Mouse (Mus musculus): ENCODE data around the gene Fam172a. TPM values are rescaled to one million over a fixed set of nuclear protein-coding genes. Genes with fewer than 3 reads are reported as not detected.
A peak's percentile ranks its signal among the peaks of the same experiment; 100 is the strongest.

The Fam172a gene
- polyA plus RNA-seq, 1 experiment from 2014 or later: 29.6 TPM

DNA sequence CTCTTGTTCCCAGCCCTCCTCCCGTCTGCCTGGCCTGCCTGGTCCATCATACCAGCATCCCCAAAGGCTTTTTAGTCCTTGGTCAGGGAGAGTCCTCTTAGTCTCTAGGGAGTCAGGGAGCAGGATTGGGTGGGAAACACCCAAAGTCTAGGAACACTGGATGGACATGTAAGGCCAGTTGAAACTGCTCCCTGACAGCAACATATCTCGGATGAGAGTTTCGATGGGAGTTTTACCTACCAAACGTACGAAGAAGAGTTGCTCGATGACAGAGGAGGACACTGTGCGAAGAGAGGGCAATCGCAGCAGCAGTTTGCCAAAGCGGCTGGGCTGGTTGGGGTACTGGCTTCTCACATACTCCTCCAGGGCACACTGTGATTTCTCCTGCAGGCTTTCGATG is 487.8 kb downstream of the Fam172a start:
- no peaks in the 10 kb centered on the region for H3K9me3 ChIP-seq
- peak overlapping the region; percentile 100 for H3K27ac ChIP-seq
- H3K36me3 ChIP-seq (replicated peaks): peaks cover 78% of the 10 kb centered on the region
- H3K4me1 ChIP-seq: peaks cover 85% of the 10 kb centered on the region
- peak overlapping the region; percentile 96 for H3K4me3 ChIP-seq
- DNase-seq (ENCODE audit: extremely low spot score, low spot score): peak; percentile 23
- H3K27me3 ChIP-seq (ENCODE audit: poor library complexity, severe bottlenecking): peaks cover 99% of the 10 kb centered on the region
- WGBS: 28% methylated on average over 10 of the region's 10 CpGs

GRCm38 (mm10) chr13:78193211-78193610 is 491.4 kb downstream of the Fam172a start:
- H3K4me1 ChIP-seq: peaks cover 61% of the 10 kb centered on the region
- 12% methylated on average over 4 of the region's 4 CpGs for WGBS
- peaks cover 79% of the 10 kb centered on the region for H3K36me3 ChIP-seq (replicated peaks)
- H3K9me3 ChIP-seq: no peaks in the 10 kb centered on the region
- H3K4me3 ChIP-seq: peak overlapping the region; percentile 96
- H3K27me3 ChIP-seq (ENCODE audit: poor library complexity, severe bottlenecking): peaks cover 83% of the 10 kb centered on the region
- DNase-seq (ENCODE audit: extremely low spot score, low spot score): peak; percentile 19
- peak overlapping the region; percentile 100 for H3K27ac ChIP-seq

DNA sequence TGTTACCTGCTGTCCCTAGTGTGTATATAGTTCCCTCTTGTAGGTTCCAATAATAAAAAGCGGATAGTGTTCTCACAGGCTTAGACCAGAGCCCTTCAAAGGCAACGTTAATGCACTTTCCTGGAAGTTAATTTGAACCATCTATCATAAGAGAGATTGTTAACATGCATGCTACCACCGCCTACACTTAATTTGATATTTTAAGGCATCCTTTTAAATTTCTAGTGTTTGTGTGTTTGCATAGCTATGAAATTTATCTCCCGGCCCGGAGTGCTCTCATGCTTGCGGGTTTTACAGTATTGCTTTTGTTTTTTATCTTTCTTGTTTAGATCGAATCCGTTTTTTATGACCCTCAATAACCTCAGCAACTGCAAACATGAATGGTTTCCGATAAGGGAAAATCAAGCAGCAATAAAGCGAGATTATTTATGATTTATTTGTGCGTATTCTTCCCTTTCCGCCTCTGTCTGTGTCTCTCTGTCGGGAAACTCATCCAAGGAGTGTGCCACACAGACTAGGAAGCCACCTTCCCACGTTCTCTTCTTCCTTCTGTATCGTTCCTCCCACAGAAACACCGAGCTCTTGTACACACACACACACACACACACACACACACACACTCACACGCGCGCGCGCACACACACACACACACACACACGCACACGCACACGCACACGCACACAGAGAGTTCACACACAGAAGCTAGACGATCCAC is 492.5 kb downstream of the Fam172a start:
- Histone ChIP-seq H3K4me3 (peak overlapping the region; percentile 96), H3K9me3 (no peaks in the 10 kb centered on the region), H3K27me3 (ENCODE audit: poor library complexity, severe bottlenecking) (peaks cover 72% of the 10 kb centered on the region), H3K4me1 (peaks cover 62% of the 10 kb centered on the region), H3K36me3 (replicated peaks) (peaks cover 72% of the 10 kb centered on the region), H3K27ac (peak overlapping the region; percentile 100)
- WGBS: 4% methylated on average over 25 of the region's 26 CpGs
- DNase-seq (ENCODE audit: extremely low spot score, low spot score): no peak

DNA sequence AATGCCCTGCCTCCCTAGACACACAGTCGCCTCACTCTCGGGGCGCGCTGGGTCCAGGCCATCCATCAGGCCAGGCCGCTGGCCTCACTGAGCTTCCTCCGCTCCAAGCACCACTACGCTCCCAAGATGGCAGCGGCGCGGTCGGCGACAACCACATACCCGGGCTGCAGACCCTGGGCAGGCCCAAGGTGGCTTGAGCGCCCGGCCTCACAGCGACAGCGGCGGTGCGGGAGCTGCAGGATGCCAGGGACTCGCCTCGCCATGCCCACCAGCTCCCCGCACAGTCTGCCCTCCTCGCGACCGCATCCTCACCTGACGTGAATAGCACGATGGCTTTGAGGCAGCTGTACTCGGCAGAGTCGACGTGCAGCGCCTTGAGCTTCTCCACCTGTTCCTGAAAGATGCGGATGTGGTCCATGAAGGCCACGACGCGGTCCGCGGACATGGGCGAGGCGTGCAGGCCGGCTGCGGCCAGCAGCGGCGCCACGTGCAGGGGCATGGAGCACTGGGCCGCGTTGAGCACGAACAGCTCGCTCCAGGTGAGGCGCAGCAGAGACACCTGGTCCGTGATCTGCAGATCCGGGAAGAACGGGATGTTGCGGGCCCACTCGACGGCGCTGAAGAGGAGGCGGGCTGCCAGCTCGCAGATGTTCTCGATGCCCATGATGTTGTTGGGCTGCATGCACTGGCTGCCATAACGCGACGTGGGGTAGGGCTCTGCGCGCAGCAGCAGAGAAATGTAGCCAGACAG is 493.2 kb downstream of the Fam172a start:
- DNase-seq (ENCODE audit: extremely low spot score, low spot score): peak; percentile 53
- peak overlapping the region; percentile 96 for H3K4me3 ChIP-seq
- H3K27ac ChIP-seq: peak overlapping the region; percentile 100
- whole genome bisulfite sequencing: 1% methylated on average over 64 of the region's 64 CpGs
- peaks cover 66% of the 10 kb centered on the region for H3K27me3 ChIP-seq (ENCODE audit: poor library complexity, severe bottlenecking)
- H3K9me3 ChIP-seq: no peaks in the 10 kb centered on the region
- H3K36me3 ChIP-seq (replicated peaks): peaks cover 64% of the 10 kb centered on the region
- H3K4me1 ChIP-seq: peaks cover 55% of the 10 kb centered on the region

DNA sequence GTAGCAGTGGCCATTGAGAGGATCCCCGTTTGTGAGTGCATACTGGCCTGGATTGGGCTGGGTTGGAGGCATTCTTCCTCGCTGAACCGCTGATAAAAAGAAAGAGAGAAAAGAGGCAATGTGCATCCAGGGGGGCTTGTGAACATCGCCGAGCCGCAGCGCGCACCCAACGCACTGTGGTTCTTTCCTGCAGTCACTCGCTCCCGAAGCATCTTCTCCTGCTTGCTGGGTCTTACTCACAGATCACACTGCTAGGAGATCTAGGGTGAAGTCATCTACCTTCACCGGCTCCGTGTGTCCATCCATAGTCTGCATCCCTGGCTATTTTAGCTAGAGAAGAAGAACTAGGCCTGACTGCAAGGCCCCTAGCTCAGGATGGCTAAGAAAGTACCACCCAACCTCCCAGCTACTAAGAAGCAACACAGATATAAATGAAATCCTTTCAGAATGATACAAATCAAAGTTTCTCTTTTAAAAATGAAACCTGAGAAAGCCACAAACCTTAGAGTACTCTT is 493.8 kb downstream of the Fam172a start:
- 2% methylated on average over 13 of the region's 13 CpGs for WGBS
- H3K27me3 ChIP-seq (ENCODE audit: poor library complexity, severe bottlenecking): peaks cover 66% of the 10 kb centered on the region
- H3K4me3 ChIP-seq: peak overlapping the region; percentile 96
- DNase-seq (ENCODE audit: extremely low spot score, low spot score): no peak
- peaks cover 52% of the 10 kb centered on the region for H3K4me1 ChIP-seq
- peak overlapping the region; percentile 100 for H3K27ac ChIP-seq
- H3K9me3 ChIP-seq: no peaks in the 10 kb centered on the region
- H3K36me3 ChIP-seq (replicated peaks): peaks cover 58% of the 10 kb centered on the region

GRCm38 (mm10) chr13:78196236-78196796 is 494.5 kb downstream of the Fam172a start:
- Histone ChIP-seq H3K27ac (peak overlapping the region; percentile 100), H3K27me3 (ENCODE audit: poor library complexity, severe bottlenecking) (peaks cover 59% of the 10 kb centered on the region), H3K4me3 (peak overlapping the region; percentile 96), H3K9me3 (no peaks in the 10 kb centered on the region), H3K4me1 (peaks cover 46% of the 10 kb centered on the region), H3K36me3 (replicated peaks) (peaks cover 52% of the 10 kb centered on the region)
- WGBS: 3% methylated on average over 7 of the region's 7 CpGs
- no peak for DNase-seq (ENCODE audit: extremely low spot score, low spot score)

DNA sequence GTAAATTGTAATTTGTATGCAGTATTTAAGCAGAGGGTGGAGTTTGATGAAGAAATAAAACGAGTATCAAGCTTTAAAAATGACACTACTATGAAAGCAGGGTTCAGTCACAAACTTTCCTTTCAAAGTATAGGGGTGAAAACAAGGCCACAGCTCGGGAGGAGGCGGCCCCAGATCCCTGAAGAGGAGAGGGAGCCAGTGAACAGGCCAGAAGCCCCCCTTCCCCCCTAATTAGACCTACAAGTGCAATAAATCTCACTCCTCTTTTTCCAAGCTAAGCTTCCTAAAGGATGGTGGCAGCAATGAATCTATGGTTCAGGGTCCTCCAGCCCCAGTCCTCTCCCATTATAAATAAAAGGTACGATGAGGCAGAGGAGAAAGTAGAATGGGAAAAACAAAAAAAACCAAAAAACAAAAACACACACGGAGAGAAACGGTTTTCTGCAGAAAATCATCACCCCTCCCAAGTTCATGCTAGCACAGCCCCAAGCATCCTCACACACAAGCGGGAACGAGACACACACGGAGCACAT is 495.5 kb downstream of the Fam172a start:
- Histone ChIP-seq H3K4me3 (peak overlapping the region; percentile 96), H3K4me1 (peaks cover 41% of the 10 kb centered on the region), H3K9me3 (no peaks in the 10 kb centered on the region), H3K27ac (peak overlapping the region; percentile 100), H3K36me3 (replicated peaks) (peaks cover 41% of the 10 kb centered on the region), H3K27me3 (ENCODE audit: poor library complexity, severe bottlenecking) (peaks cover 49% of the 10 kb centered on the region)
- no peak for DNase-seq (ENCODE audit: extremely low spot score, low spot score)
- 0% methylated on average over 9 of the region's 9 CpGs for WGBS

GRCm38 (mm10) chr13:78197819-78198390 is 496.1 kb downstream of the Fam172a start:
- Histone ChIP-seq H3K4me1 (peaks cover 42% of the 10 kb centered on the region), H3K4me3 (peak overlapping the region; percentile 96), H3K27ac (peak overlapping the region; percentile 100), H3K9me3 (no peaks in the 10 kb centered on the region), H3K36me3 (replicated peaks) (peaks cover 36% of the 10 kb centered on the region), H3K27me3 (ENCODE audit: poor library complexity, severe bottlenecking) (peaks cover 47% of the 10 kb centered on the region)
- peak; percentile 69 for DNase-seq (ENCODE audit: extremely low spot score, low spot score)
- under 1% methylated on average over 30 of the region's 33 CpGs for WGBS

DNA sequence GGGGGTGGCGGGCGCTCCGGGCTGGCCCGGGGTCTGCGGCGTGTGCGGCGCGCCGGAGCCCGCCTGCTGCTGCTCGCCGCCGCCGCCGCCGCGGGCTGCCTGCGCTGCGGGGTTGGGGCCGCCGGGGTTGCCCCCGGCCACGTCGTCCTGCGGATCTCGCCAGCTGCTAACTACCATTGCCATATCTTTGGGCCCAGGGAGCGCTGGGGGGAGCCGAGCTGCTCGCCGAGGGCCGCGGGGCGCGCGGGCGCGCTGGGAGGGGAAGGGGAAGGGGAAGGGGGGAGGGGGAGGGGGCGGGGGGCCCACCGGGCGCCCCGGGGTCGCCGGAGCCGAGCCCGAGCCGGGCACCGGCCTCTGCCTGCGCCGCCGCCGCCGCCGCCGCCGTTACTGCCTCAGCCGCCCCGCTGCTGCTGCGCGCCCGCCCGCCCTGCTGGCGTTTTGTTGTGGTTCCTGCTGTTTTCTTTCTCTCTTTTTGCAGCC is 496.6 kb downstream of the Fam172a start:
- peaks cover 45% of the 10 kb centered on the region for H3K27me3 ChIP-seq (ENCODE audit: poor library complexity, severe bottlenecking)
- WGBS: under 1% methylated on average over 43 of the region's 63 CpGs
- H3K36me3 ChIP-seq (replicated peaks): peaks cover 30% of the 10 kb centered on the region
- peak overlapping the region; percentile 96 for H3K4me3 ChIP-seq
- DNase-seq (ENCODE audit: extremely low spot score, low spot score): no peak
- peak overlapping the region; percentile 100 for H3K27ac ChIP-seq
- peaks cover 43% of the 10 kb centered on the region for H3K4me1 ChIP-seq
- H3K9me3 ChIP-seq: no peaks in the 10 kb centered on the region

DNA sequence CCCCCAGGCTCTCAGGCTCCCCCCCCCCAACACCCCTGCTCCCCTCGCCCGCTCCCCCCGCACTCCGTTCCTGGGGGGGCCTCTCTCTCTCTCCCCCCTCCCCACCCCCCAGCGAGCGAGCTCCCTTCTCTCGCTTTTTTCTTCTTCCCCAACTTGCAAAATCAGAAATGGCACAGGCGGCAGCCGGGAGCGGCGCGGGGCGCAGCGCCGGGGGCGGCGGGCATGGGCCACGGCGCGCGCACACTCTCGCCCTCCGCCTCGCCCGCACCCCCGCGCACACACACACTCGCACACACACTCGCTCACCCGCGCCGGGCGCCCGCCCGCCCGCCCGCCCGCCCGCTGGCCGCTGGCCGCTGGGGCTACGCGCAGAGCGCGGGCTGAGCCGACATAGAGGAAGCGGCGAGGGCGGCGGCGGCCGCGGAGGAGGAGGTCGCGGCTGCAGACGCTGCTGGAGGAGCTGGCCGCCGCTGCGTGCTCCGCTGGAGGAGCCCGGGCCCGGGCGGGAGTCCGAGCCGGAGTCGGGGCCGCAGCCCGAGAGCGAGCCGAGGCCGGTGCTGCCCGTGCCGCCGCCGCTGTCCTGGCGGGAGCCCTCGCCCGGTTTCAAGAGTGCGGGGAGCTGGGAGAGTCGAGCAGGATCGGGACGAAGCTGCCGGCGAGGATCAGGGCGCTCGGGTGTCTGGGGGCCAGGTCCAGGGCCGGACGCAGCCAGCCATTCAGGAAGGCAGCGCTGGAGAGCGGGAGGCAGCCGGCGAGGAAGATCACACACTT is 497.2 kb downstream of the Fam172a start:
- under 1% methylated on average over 78 of the region's 92 CpGs for WGBS
- H3K27ac ChIP-seq: peak overlapping the region; percentile 100
- H3K4me1 ChIP-seq: peaks cover 48% of the 10 kb centered on the region
- no peaks in the 10 kb centered on the region for H3K9me3 ChIP-seq
- H3K36me3 ChIP-seq (replicated peaks): peaks cover 25% of the 10 kb centered on the region
- peak; percentile 68 for DNase-seq (ENCODE audit: extremely low spot score, low spot score)
- H3K4me3 ChIP-seq: peak overlapping the region; percentile 96
- peaks cover 45% of the 10 kb centered on the region for H3K27me3 ChIP-seq (ENCODE audit: poor library complexity, severe bottlenecking)

DNA sequence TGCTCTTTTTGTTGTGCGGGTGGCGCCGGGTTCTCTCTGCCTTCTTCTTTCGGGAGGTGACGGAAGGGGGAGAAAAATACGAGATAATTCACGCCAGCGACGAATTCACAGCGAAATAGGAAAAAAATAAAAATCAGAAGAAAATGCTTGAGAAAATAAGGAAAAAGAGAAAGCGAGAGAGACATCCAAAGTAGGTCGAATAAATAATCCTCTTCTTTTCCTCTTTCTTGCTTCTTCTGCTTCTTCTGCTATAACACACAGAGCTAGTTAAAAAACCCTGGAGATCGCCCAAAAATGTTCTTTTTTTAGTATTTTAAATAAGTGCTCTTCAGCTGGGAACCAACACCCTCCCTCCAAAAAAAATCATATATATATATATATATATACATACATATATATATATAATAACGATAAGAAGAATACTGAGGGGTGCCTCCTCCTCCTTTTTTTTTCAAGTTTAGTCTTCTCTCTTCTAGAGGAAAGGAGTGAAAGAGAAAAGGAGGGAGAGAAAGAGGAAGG is 497.9 kb downstream of the Fam172a start, which contains the start of gene Nr2f1:
Gene Nr2f1, minus strand, starts transcription at position 116 of the 519 bp plus-strand sequence.
- Histone ChIP-seq H3K27me3 (ENCODE audit: poor library complexity, severe bottlenecking) (peaks cover 45% of the 10 kb centered on the region), H3K4me3 (peak within 1 kb of the TSS; percentile 96), H3K9me3 (no peaks in the 10 kb centered on the region), H3K36me3 (replicated peaks) (peaks cover 18% of the 10 kb centered on the region), H3K27ac (peak within 1 kb of the TSS; percentile 100), H3K4me1 (peaks cover 50% of the 10 kb centered on the region)
- no peak for DNase-seq (ENCODE audit: extremely low spot score, low spot score)
- WGBS: under 1% methylated on average over 14 of the region's 14 CpGs

Data from forebrain, embryonic 10.5 days (tissue).